Comparison of ENCODE assay signal across 28 mouse cellular contexts in the genomic region with DNA sequence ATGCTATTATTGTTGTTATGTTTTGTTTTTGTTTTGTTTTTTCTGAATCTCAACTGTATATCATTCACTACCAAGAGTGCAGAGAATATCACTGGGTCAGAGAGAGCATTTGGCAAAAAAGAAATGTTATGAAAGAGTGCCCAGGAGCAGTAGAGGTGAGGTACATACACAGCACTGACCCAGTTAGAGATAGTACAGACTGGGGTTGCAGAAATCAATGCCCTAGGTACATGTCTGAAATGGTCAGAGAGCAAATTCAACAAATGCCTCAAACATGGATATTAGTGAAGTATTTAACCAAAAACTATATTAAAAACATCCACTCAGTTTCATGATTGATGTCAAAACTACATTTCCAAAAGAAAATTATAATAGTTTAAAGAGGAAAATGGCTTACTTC.
"Had no signal": no experiment of that assay in that cellular context is flagged by ENCODE, and none has a peak within 500 bp of the region (broad histone marks: within the 10 kb centered on the region; RNA-seq: fewer than 3 reads in every experiment).

No protein-coding gene starts in this region.

- H3K27me3 ChIP-seq: embryonic facial prominence, embryonic 12.5 days; embryonic facial prominence, embryonic 13.5 days; embryonic facial prominence, embryonic 15.5 days; forebrain, embryonic 12.5 days; forebrain, embryonic 13.5 days; forebrain, embryonic 15.5 days had no signal

- H3K27ac ChIP-seq: embryonic facial prominence, embryonic 10.5 days; embryonic facial prominence, embryonic 12.5 days; embryonic facial prominence, embryonic 13.5 days; embryonic facial prominence, embryonic 15.5 days; forebrain, embryonic 10.5 days; forebrain, embryonic 12.5 days; forebrain, embryonic 13.5 days; forebrain, embryonic 15.5 days; gastrocnemius, adult 2 months; heart, adult 2 months had no signal

- H3K36me3 ChIP-seq: embryonic facial prominence, embryonic 10.5 days; embryonic facial prominence, embryonic 12.5 days; embryonic facial prominence, embryonic 13.5 days; embryonic facial prominence, embryonic 15.5 days; forebrain, embryonic 10.5 days; forebrain, embryonic 12.5 days; forebrain, embryonic 15.5 days had no signal

- H3K4me3 ChIP-seq: embryonic facial prominence, embryonic 10.5 days; embryonic facial prominence, embryonic 12.5 days; embryonic facial prominence, embryonic 13.5 days; embryonic facial prominence, embryonic 15.5 days; erythroblast, embryonic 14.5 days; forebrain, embryonic 10.5 days; forebrain, embryonic 12.5 days; forebrain, embryonic 13.5 days; forebrain, embryonic 15.5 days; gastrocnemius, adult 2 months; heart, adult 2 months had no signal

- H3K9ac ChIP-seq: embryonic facial prominence, embryonic 12.5 days; embryonic facial prominence, embryonic 13.5 days; embryonic facial prominence, embryonic 15.5 days; forebrain, embryonic 12.5 days; forebrain, embryonic 13.5 days; forebrain, embryonic 15.5 days; forebrain, postnatal 0 days had no signal

- H3K9me3 ChIP-seq: embryonic facial prominence, embryonic 10.5 days; embryonic facial prominence, embryonic 12.5 days; embryonic facial prominence, embryonic 13.5 days; embryonic facial prominence, embryonic 15.5 days; forebrain, embryonic 12.5 days; forebrain, embryonic 13.5 days; forebrain, embryonic 15.5 days had no signal

- H3K4me2 ChIP-seq: embryonic facial prominence, embryonic 12.5 days; embryonic facial prominence, embryonic 13.5 days; embryonic facial prominence, embryonic 15.5 days; forebrain, embryonic 12.5 days; forebrain, embryonic 13.5 days; forebrain, embryonic 15.5 days had no signal

- DNase-seq: cerebellum, adult 8-10 months; cerebellum, adult 9-10 months; cerebellum, adult 9-11 months; cerebellum, postnatal 10 days; cerebellum, postnatal 14 days; cerebellum, postnatal 25 days; cerebellum, postnatal 36 days; embryo, embryonic 11 days; forebrain, postnatal 0 days; gastrocnemius, adult 2 months; gastrocnemius, postnatal 10 days; gastrocnemius, postnatal 14 days; gastrocnemius, postnatal 25 days; gastrocnemius, postnatal 36 days; heart, adult 11 months; heart, adult 18-20 months; heart, adult 2 months had no signal

- ATAC-seq: forebrain, embryonic 13.5 days; forebrain, embryonic 14.5 days; forebrain, embryonic 15.5 days; forebrain, embryonic 16.5 days; forebrain, postnatal 0 days had no signal

- H3K4me1 ChIP-seq: embryonic facial prominence, embryonic 10.5 days; embryonic facial prominence, embryonic 12.5 days; embryonic facial prominence, embryonic 13.5 days; embryonic facial prominence, embryonic 15.5 days; forebrain, embryonic 10.5 days; forebrain, embryonic 12.5 days; forebrain, embryonic 13.5 days had no signal
